Mouse (Mus musculus): ENCODE measurements around the gene Recql5.

Gene Recql5

DNA sequence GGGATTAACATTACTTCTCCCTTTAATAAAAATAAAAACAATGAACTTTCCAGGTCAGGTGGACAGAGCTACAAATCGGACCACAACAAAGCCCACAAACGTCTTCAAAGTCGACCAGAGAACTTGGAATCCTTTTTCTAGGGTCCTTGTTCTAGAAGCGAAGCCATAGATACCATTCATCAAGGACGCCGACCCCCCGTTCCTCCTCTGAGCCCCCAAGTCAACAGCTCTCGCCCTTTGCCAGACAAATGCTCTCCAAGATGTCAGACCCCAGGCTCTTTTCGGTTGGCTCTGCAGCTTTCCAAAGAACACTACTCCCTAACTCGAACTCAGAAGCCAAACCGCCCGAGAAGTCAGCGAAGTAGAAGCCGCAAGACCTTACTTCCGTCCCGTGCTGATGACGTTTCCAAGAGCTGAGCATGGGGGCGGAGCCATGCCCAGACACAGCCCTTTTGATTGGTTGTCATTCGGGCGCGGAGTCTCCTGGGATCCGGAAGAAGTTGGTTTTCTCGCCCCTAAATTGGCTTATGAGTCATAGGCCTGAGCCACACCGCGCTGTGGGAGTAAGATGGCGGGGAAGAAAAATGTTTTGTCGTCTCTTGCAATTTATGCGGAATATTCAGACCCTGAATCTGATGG is at the start of gene Recql5, which contains the start of gene Sap30bp:
Gene Recql5, minus strand, starts transcription at position 370 of the 639 bp plus-strand sequence.
Gene Sap30bp, plus strand, starts transcription at position 175 of the 639 bp plus-strand sequence.
- peak; percentile 99 for DNase-seq

DNA sequence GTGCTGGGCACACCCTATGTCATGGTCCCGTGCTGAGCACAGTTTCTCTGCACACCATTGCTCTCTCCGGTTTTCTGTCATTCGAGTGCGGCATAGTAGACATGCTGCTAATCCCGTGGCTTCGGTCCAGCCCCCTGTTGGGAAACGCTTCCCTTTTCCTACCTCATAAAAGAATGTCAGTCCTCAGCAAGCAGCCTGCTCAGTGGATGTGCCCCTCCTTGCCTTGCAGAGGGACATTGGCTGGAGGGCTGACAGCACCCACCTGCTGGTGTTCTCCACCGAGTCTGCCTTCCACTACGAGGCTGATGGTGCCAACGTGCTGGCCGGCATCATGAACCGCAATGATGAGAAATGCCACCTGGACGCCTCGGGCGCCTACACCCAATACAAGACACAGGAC is 49.2 kb upstream of the Recql5 start:
- no peak for DNase-seq

DNA sequence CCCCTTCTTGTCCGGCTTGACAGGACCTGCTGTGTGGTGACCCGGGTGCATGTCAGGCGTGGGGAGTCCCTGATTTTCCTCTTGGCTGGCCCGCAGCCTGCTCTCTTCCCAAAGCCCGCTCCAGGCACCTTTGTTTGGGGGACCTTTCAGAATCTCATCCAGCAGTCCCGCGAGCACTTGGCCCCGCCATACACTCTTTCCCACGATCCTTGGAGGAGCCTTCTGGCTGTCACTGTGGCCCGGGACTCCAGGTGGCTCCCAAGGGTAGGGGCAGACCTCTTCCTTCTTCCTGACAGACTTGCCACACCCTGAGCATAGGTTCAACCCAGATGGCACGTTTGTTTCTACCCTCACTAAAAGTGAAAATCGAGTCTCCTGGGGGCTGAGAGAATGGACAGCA is 42.3 kb upstream of the Recql5 start:
- DNase-seq = no peak

DNA sequence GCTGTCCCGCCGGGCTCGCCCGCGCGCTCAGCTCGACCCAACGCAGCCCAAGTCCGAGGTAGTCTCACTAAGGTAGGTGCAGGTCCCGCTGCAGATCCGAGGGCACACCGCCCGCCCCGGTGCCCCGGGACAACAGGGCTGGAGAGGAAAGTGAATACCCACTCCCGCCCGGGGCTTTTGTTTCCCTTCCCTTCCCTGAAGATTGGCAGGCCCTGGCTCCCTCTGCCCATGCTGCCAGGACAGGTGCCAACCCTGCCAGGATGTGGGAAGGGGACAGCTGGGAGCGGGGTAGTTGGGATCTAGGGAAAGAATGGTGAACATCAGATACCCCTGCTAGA is 41.8 kb upstream of the Recql5 start:
- no peak for DNase-seq

DNA sequence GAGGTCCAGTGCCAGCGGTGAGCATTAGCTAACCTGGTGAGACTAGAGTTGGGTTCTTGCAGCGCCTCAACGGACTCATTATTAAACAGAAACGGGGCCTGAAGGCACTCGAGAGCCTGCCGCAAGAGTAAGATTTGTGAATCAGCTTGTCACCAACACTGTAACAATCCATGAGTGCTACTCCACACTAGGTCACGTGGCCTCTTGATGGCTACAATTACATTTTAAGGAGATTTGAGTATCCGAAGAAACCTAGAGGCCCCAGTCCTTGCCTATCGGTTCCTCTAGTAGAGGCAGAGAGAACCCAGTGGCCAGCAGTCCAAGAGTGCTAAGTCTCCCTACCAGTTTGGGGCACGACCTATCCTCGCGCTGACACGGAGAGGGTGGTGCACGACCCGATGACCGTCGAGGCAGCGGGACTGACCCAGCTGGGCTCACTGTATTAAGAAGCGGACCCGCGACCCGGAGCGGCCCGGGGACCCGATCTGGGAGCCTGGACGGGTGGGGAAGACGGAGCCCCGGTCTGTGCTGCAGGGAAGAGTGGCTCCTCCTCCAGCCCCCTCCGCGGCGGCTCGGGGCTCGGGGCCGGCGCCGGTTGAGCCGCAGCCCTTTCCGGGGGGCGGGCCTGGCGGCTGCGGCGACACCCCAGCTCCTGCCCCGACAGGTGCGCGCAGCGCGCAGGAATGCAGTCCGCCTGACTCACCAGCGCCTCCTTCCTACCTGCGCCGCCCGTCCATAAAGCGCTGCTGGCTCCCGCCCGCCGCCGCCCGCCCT is 41.2 kb upstream of the Recql5 start, which contains the start of gene Itgb4:
Gene Itgb4, plus strand, starts transcription at position 401 of the 774 bp plus-strand sequence.
- DNase-seq = peak; percentile 61

DNA sequence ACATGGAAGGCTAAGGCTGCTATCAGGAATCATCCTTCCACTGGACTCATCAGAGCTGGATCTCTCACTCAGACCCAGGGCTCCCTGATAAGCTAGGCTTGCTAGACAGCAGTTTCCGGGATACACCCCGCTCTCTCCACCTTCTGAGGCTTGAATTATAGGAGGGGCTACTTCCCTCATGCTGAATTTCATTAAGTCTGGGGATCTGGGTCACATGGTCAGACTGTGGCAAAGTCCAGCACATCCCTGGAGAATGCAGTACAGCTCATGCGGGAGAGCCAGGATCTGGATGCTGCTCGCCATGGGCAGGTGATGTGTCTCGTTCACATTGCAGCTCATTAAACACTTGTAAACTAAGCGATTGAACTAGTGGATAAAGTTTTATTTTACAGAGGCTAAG is 37.7 kb upstream of the Recql5 start:
- DNase-seq = no peak

DNA sequence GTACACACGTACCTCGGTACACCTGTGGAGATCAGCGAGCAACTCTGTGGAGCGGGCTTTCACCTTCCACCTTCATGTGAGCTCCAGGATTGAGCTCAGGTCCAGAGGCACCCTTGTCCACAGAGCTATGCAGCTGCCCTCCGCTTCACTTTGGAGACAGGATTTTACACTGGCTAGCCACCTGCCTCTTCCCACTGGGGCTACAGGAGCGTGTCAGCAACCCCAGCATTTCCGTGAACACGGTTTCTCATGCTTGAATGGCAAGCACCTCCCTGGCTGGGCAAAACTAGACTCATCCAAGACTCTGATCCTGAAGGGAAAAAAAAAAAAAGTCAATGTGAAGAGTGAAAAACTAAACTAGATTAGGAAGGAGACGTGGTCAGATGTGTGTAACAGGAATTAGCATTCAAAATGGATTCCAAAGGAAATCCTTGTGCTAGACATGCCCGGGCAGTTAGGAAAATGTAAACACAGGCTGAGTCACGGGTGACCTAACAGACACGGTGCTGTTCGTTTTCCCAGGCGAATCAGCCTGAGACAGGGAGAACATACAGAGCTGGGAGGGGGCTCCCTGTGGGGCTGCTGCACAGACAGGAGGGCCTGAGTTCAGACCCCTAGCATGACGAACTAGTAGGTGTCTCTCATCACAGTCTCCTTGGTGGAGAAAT is 36.9 kb upstream of the Recql5 start:
- DNase-seq = no peak

DNA sequence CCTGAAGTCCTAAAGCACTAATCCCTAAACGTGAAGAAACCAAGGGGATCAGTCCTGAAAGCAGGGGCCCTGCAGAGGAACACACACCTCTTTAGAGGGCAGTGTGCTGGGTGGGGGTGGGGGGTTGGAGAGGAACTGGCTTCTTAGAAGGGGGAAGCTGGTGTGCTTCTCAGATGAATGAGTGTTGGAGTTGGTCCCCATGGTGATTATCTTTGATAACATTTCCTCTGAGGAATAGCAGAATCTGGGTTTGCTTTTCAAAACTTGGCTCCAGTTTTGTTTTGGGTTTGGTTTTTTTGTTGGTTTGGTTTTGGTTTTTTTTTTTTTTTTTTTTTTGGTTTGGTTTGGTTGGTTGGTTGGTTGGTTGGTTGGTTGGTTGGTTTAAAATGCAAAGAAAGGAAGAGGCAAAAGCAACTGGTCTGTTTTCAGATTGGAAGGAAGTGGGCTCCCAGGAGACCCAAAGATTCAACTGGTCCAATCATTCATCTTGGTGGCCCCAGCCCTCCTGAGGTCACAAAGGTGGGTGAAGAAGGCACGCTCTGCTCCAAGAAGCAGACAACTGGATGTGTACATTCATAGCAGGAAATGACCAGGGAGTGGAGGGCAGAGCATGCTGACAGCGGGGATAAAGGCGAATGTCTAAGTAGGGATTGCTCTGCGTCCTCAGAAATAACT is 35.6 kb upstream of the Recql5 start:
- DNase-seq = no peak

DNA sequence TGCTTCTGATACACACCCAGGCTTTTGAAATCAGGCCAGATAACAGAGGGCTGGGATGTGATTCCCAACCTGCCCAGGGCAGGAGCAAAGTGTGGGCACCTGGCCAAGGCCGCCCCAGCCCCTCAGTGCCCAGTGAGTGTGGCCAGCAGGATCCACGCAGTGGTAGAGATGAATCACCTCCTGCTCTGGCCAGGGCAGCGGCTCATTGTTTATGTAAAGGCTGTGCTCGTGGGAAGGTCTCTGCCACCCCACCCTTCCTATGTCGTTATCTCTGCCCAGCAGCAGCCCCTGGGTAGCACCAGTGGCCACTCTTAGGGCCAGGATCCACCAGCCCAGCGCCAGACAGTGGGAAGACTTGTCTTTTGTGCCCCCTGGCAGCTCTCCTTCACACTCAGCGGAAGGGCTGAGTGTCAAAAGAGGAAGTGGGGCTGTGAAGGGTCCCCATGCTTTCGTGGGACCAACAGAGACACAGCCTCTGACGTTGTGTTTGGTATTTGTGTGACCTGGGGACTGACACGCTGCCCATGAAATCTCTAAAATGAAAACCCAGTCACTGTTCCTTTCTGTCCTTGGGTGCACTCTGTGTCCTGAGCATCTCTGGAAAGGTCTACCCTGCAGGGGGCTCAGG is 31.8 kb upstream of the Recql5 start:
- DNase-seq = peak; percentile 83

DNA sequence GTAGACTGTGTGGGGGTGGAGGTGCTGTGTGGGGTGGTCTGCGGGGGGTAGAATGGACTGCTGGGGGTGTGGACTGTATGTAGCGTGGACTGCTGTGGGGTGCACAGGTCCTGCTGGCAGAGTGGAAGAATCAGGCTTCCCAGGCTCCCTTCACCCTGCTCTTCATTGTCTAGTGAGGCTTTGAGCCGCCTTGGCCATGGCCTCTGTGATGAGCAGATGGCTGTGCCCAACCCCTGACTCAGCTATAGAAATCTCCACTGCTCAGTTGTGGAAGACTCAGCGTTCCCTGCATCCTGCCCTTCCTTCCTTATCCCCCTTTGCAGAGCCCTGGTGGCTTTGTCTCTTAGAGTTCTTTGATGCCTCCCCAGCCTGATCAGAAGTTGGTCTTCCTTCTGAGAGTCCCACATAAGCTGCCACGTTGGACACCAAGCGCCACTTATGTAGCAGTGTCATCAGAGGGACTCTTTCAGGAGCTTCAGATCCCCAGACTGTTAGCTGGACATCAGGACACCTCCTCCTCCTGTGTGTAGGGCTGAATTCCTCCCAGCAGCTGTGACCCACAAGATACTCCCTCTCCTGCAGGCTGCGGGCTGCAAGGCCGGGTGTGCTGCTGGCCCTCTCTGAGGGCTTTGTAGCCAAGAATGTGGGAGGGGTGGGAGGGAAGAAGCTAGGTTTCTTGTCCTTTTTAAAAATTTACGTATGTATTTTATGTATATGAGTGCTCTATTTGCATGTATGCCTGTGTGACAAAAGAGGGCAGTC is 29.6 kb upstream of the Recql5 start:
- DNase-seq = no peak

DNA sequence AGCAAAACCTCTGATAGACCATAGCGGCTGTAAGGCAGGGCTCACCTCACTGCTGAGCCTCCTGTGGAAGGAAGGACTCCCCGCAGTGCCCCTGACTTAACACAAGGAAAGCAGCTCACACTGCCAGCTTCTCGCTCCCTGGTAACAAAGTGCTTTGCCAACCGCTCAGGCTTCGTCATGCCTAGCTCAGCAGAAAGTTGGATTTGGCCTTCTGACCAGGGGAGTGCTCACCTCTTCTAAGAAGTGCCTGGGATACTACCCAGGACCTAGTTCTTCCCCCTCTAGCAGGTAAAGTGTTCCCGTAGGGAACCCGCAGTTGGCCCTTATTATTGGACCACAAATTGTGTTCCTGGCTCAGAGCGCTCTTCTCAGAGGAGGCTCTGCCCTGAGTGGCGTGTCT is 25.7 kb upstream of the Recql5 start:
- no peak for DNase-seq

DNA sequence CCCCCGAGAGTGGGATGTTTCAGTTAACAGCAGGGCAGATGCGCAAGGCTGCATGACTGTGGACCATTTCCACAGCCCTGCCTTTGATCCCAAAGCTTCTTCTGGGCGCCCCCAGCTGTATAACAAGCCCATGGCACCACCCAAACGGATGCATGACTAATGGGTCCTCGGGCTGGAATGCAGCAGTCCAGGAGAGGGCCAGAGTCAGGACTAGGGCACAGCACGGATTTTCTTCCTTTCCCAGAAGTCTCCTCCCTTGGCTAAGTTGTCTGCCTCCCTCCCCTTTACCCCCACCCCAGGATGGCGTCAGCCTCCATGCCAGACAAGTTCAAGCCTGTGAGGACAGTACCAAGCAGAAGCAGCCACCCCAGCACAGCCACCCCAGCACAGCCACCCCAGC is 24.7 kb upstream of the Recql5 start:
- DNase-seq = no peak

DNA sequence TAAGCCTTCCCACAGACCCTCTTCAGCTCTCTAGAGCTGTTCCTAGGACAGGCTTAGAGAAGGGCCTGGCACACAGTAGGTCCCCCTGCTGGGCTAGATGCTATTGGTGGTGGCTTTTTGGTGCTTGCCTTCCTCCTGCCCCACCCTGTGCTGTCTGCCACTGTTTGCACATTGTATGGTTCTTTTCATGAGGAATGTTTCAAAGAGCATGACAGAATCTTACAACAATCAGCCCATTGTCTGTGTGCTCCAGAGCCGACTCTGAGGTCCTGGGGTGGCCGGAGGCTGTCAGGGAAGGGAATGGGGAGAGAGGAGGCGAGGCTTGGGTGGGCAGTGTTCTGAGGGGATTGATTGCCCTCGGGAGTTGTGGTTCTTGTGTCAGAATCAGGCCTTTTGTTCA is 23.2 kb upstream of the Recql5 start:
- no peak for DNase-seq

DNA sequence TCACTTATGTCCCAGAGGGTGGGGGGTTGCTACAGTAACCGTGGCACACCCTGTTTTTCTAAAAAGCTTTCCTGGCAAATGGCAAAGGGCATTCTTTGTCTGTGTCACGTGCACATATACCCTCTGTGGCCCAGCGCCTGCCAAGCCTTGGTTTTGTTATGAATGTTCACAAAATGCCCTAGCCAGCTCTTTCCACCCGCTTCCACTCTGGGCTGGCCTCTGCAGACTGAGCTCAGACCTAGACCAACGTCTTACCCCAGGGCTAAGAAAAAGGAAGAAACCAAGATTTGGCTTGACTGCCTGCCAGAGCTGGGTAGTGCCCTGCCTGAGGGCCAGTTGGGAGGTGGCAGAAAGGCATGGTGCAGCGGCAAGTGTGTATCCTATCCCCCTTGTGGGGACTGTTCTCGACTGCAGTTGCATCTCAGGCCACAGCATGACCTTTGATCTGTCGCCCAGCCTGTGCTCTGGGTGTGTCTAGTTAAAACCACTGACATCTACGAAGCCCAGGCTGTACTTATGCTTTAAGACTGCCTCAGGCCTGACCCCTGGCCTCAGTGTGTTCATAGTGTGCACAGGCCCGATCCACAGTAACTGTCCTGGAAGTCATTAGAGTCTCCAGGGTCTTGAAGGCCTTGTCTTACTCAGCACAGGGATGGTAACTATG is 22.1 kb upstream of the Recql5 start:
- DNase-seq = peak; percentile 19

DNA sequence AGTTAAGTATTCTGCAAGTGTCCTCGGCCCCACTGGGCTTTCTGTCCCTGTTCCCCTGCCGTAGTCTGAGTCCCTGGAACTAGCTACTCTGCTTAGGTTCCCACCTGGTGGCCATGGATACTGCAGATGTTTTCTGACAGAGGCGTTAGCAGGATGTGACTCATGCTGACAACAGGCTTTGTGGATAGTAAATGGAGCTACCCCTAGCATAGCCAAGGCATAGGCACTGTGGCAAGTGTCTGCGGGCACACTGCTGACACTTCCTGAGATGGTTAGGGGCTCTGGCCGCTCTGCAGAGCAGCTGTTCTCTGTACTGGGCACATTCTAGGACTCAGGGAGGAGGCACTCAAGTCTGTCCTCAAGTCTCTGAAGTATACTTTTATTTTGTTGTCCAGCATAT is 21.4 kb upstream of the Recql5 start:
- no peak for DNase-seq

DNA sequence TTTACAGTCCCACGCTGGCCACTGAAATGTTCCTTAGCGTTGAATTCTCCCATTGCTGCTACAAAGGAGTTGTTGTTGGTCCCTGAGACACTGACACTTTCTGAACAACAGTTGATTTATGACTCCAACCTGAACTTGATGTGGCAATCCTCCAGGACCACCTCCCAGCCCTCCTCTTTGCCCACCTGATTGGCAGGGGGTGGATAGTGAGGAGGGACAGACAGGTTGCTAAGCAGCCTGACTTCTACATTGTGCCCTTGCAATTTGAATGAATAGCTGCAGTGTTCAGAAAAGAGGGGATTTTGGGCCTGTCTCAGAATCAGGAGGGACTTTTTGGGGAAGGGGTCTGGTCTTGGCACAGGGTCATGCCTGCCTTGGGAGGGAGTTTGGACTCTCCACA is 17.4 kb upstream of the Recql5 start:
- DNase-seq = no peak

DNA sequence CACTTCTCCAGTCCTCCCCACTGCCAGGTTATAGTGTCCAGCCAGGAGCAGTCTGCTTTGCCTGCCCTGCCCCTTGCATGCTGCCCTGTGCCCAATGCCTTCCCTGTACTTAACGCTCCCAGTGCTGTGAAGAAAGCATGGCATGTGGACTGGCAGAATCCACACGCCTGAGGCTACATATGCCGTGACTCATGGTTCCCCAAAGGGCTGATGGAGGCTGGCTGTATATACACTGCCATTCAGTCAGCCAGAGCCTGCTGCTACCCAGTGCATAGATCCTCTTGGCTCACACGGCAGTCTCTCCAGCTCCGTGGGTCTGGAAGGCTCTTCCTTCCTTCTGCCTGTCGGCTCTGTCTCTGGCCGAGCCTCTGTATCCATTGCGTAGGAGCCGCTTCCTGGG is 15.0 kb upstream of the Recql5 start:
- no peak for DNase-seq

DNA sequence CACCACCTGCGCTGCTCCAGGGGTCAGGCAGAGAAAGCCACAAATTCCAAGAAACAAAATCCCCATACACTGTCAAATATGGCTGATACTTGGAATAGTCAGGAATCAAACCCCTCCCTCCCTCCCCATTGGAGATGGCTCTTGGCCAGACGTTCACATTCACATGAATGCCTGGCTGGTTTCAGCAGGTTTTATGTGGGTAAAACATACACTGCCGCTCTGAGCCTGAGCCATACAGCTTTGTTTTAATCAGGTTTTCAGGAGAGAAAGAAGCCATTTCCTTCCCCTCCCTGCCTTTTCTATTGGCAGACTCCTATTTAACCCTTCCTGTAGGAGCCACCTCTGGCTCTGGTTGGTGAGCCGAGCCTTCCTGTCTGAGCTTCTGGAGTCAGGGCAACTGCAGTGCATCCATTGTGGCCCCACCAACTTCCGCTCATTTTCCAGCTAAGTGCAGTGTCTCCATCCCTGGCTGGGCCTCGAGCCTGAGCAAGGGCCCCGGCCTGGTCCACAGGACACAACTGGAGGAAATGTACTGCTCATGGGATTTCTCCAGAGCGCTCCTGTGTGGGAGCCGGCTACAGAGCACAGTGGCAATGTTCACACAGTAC is 13.0 kb upstream of the Recql5 start:
- DNase-seq = peak; percentile 10

DNA sequence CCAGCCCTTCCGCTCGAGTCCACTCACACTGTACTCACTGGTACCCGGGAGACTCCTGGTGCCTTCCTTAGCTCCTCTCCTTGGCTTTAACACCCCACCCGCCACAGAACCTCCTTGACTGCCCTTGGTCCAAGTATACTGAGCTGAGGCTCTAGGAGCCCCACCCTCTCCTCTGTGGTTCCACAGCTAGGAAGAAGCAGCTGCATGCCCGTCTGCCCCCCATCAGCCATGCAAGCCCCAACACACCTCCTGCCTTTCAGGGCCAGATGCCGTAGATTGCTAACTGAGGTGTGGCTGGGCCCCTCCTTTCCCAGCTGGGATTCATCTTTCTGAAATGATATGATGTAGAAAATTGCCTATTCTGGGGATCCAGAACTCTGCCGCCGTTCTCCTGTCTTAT is 12.0 kb upstream of the Recql5 start:
- no peak for DNase-seq

DNA sequence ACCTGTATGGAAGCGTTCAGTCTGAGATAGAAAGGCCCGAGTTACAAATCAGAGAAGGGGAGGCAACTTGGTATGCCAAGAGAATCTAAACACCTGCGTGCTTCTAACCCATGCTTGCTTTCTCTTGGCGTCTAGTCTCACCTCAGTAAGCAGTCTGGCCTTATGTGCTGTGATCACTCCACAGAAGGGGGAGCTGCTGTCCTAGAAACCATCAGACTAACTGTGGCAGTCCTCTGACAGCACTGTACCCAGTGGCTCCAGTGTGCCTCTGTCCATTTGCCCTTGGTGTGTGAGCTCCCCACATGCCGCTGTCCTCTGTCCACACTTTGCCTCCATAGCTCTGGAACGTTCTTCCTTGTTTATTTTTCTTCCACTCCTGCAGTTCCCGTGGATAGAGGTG is 8.7 kb upstream of the Recql5 start:
- DNase-seq = no peak

DNA sequence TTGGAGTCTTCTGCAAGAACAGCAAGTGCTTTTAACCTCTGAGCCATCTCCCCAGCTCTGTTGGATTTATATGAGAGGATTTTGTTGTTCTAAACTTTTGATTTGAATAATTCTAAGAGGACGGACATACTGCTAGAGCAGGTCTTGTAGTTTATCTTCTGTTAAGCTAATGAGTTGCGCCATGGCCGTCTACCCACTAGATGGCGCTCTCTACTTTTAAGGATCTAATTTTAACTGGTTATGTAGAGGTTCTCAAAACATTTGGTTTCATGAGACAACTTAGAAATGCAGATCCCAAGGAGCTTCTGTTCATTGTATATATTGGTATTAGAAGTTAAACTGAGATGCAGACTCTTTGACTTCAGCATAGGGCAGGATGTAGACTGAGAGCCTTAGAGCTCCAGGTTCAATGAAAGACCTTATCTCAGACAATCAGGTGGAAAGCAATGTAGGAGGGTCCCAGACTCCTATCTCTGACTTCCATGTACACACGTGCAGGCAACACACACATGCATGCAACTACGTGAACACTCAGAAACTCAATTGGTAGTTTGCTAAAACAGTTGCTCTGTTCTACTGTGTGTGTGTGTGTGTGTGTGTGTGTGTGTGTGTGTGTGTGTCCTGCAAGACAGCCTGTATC is 6.5 kb upstream of the Recql5 start:
- peak; percentile 78 for DNase-seq
